Mouse (Mus musculus): ENCODE data around the gene Ly6g5c. TPM values are rescaled to one million over a fixed set of nuclear protein-coding genes. Genes with fewer than 3 reads are reported as not detected.

Ly6g5c gene
- total RNA-seq (2014; fragmentation: Nextera tagmentation), result not detected in 2 replicates
- not detected in 2 replicates for total RNA-seq (2017)
- polyA plus RNA-seq (2012), result not detected in 2 replicates

GRCm38 (mm10) chr17:35108097-35108496 is at the start of gene Ly6g5c:
Gene Ly6g5c, plus strand, starts transcription at chr17:35108279.
- H3K9me3 ChIP-seq (replicated peaks), result no peaks in the 10 kb centered on the region
- DNase-seq (ENCODE audit: low spot score), result no peak
- peaks cover 6% of the 10 kb centered on the region; the same call in 1 of the 2 replicates for H3K27me3 ChIP-seq (ENCODE audit: insufficient read depth, low read length)
- H3K36me3 ChIP-seq (replicated peaks), result peaks cover 21% of the 10 kb centered on the region
- no peak within 1 kb of the TSS for H3K4me3 ChIP-seq (ENCODE audit: low read depth, low read length)
- TF ChIP-seq POLR2AphosphoS5 (IDR thresholded peaks at IDR 0.05; ENCODE audit: insufficient replicate concordance, low read depth, low read length), result no peak
- TF ChIP-seq CTCF (IDR thresholded peaks at IDR 0.05; ENCODE audit: low read depth, low read length), result no peak
- TF ChIP-seq GATA2 (IDR thresholded peaks at IDR 0.05; ENCODE audit: borderline replicate concordance, low read depth, low read length), result no peak
- TF ChIP-seq GATA1 (IDR thresholded peaks at IDR 0.05; ENCODE audit: borderline replicate concordance, low read length), result no peak
- TF ChIP-seq TAL1 (conservative IDR thresholded peaks at IDR 0.05; ENCODE audit: low read depth, low read length), result no peak
- ATAC-seq (ENCODE audit: extremely low read depth, insufficient number of reproducible peaks, low FRiP score, poor library complexity, severe bottlenecking), result no peak
- peaks cover 57% of the 10 kb centered on the region for H3K4me1 ChIP-seq (ENCODE audit: insufficient read depth, low read depth, low read length)

GRCm38 (mm10) chr17:35058316-35058715 is 49.8 kb upstream of the Ly6g5c start:
- no peak for DNase-seq (ENCODE audit: low spot score)
- Histone ChIP-seq H3K4me3 (ENCODE audit: low read depth, low read length) (no peak overlapping the region; the same call in 1 of the 2 replicates), H3K27me3 (ENCODE audit: insufficient read depth, low read length) (no peaks in the 10 kb centered on the region), H3K4me1 (ENCODE audit: insufficient read depth, low read depth, low read length) (peaks cover 75% of the 10 kb centered on the region), H3K9me3 (replicated peaks) (no peaks in the 10 kb centered on the region), H3K36me3 (replicated peaks) (peaks cover 85% of the 10 kb centered on the region)
- no peak for TF ChIP-seq TAL1 (conservative IDR thresholded peaks at IDR 0.05; ENCODE audit: low read depth, low read length)
- no peak for TF ChIP-seq POLR2AphosphoS5 (IDR thresholded peaks at IDR 0.05; ENCODE audit: insufficient replicate concordance, low read depth, low read length)
- TF ChIP-seq GATA2 (IDR thresholded peaks at IDR 0.05; ENCODE audit: borderline replicate concordance, low read depth, low read length), result no peak
- TF ChIP-seq GATA1 (IDR thresholded peaks at IDR 0.05; ENCODE audit: borderline replicate concordance, low read length), result no peak
- ATAC-seq (ENCODE audit: extremely low read depth, insufficient number of reproducible peaks, low FRiP score, poor library complexity, severe bottlenecking), result no peak

- DNase-seq (ENCODE audit: low spot score) (peak; percentile 76), ATAC-seq (ENCODE audit: extremely low read depth, insufficient number of reproducible peaks, low FRiP score, poor library complexity, severe bottlenecking) (peak; percentile 66)
- Histone ChIP-seq H3K27me3 (ENCODE audit: insufficient read depth, low read length) (0 out of 2 replicates have a peak, but pooled peaks cover under 1% of the 10 kb centered on the region), H3K4me3 (ENCODE audit: low read depth, low read length) (peak within 1 kb of the TSS; percentile 76), H3K9me3 (replicated peaks) (no peaks in the 10 kb centered on the region), H3K4me1 (ENCODE audit: insufficient read depth, low read depth, low read length) (peaks cover 68% of the 10 kb centered on the region), H3K36me3 (replicated peaks) (peaks cover 80% of the 10 kb centered on the region)
- TF ChIP-seq GATA2 (IDR thresholded peaks at IDR 0.05; ENCODE audit: borderline replicate concordance, low read depth, low read length) (no peak), CTCF (IDR thresholded peaks at IDR 0.05; ENCODE audit: low read depth, low read length) (peak; percentile 17; the same call in 1 of the 2 replicates)
Observed at GRCm38 (mm10) chr17:35058911-35059892, 48.9 kb upstream of the Ly6g5c start, which contains the start of gene Ddah2. Gene Ddah2, plus strand, starts transcription at chr17:35059035.

- Histone ChIP-seq H3K4me3 (ENCODE audit: low read depth, low read length) (peak overlapping the region; percentile 76), H3K36me3 (replicated peaks) (peaks cover 74% of the 10 kb centered on the region)
Observed at GRCm38 (mm10) chr17:35060071-35060470, 48.0 kb upstream of the Ly6g5c start.

GRCm38 (mm10) chr17:35060737-35061297 is 47.3 kb upstream of the Ly6g5c start:
- Histone ChIP-seq H3K27me3 (ENCODE audit: insufficient read depth, low read length) (peaks cover 13% of the 10 kb centered on the region), H3K4me3 (ENCODE audit: low read depth, low read length) (peak overlapping the region; percentile 76; the same call in 1 of the 2 replicates), H3K9me3 (replicated peaks) (no peaks in the 10 kb centered on the region), H3K36me3 (replicated peaks) (peaks cover 66% of the 10 kb centered on the region), H3K4me1 (ENCODE audit: insufficient read depth, low read depth, low read length) (peaks cover 70% of the 10 kb centered on the region)
- ATAC-seq (ENCODE audit: extremely low read depth, insufficient number of reproducible peaks, low FRiP score, poor library complexity, severe bottlenecking), result no peak
- TF ChIP-seq TAL1 (conservative IDR thresholded peaks at IDR 0.05; ENCODE audit: low read depth, low read length), result no peak
- TF ChIP-seq CTCF (IDR thresholded peaks at IDR 0.05; ENCODE audit: low read depth, low read length), result no peak
- no peak for TF ChIP-seq GATA1 (IDR thresholded peaks at IDR 0.05; ENCODE audit: borderline replicate concordance, low read length)
- no peak for TF ChIP-seq GATA2 (IDR thresholded peaks at IDR 0.05; ENCODE audit: borderline replicate concordance, low read depth, low read length)
- TF ChIP-seq POLR2AphosphoS5 (IDR thresholded peaks at IDR 0.05; ENCODE audit: insufficient replicate concordance, low read depth, low read length), result no peak
- no peak for DNase-seq (ENCODE audit: low spot score)

More at GRCm38 (mm10) chr17:35060071-35060470, 48.0 kb upstream of the Ly6g5c start:
- peaks cover 69% of the 10 kb centered on the region for H3K4me1 ChIP-seq (ENCODE audit: insufficient read depth, low read depth, low read length)
- peaks cover 6% of the 10 kb centered on the region for H3K27me3 ChIP-seq (ENCODE audit: insufficient read depth, low read length)
- DNase-seq (ENCODE audit: low spot score), result no peak
- H3K9me3 ChIP-seq (replicated peaks), result no peaks in the 10 kb centered on the region
- no peak for ATAC-seq (ENCODE audit: extremely low read depth, insufficient number of reproducible peaks, low FRiP score, poor library complexity, severe bottlenecking)
- TF ChIP-seq TAL1 (conservative IDR thresholded peaks at IDR 0.05; ENCODE audit: low read depth, low read length) (no peak), GATA2 (IDR thresholded peaks at IDR 0.05; ENCODE audit: borderline replicate concordance, low read depth, low read length) (no peak), CTCF (IDR thresholded peaks at IDR 0.05; ENCODE audit: low read depth, low read length) (no peak), GATA1 (IDR thresholded peaks at IDR 0.05; ENCODE audit: borderline replicate concordance, low read length) (no peak), POLR2AphosphoS5 (IDR thresholded peaks at IDR 0.05; ENCODE audit: insufficient replicate concordance, low read depth, low read length) (no peak)

GRCm38 (mm10) chr17:35061299-35061698 is 46.8 kb upstream of the Ly6g5c start:
- TF ChIP-seq GATA2 (IDR thresholded peaks at IDR 0.05; ENCODE audit: borderline replicate concordance, low read depth, low read length) (no peak), TAL1 (conservative IDR thresholded peaks at IDR 0.05; ENCODE audit: low read depth, low read length) (no peak), CTCF (IDR thresholded peaks at IDR 0.05; ENCODE audit: low read depth, low read length) (no peak), POLR2AphosphoS5 (IDR thresholded peaks at IDR 0.05; ENCODE audit: insufficient replicate concordance, low read depth, low read length) (no peak), GATA1 (IDR thresholded peaks at IDR 0.05; ENCODE audit: borderline replicate concordance, low read length) (no peak)
- Histone ChIP-seq H3K9me3 (replicated peaks) (no peaks in the 10 kb centered on the region), H3K27me3 (ENCODE audit: insufficient read depth, low read length) (peaks cover 18% of the 10 kb centered on the region), H3K36me3 (replicated peaks) (peaks cover 62% of the 10 kb centered on the region), H3K4me3 (ENCODE audit: low read depth, low read length) (no peak overlapping the region), H3K4me1 (ENCODE audit: insufficient read depth, low read depth, low read length) (peaks cover 68% of the 10 kb centered on the region)
- no peak for DNase-seq (ENCODE audit: low spot score)
- no peak for ATAC-seq (ENCODE audit: extremely low read depth, insufficient number of reproducible peaks, low FRiP score, poor library complexity, severe bottlenecking)

Data from G1E (cell line).